Comparison of ENCODE assay signal across 9 mouse cellular contexts in the genomic region with DNA sequence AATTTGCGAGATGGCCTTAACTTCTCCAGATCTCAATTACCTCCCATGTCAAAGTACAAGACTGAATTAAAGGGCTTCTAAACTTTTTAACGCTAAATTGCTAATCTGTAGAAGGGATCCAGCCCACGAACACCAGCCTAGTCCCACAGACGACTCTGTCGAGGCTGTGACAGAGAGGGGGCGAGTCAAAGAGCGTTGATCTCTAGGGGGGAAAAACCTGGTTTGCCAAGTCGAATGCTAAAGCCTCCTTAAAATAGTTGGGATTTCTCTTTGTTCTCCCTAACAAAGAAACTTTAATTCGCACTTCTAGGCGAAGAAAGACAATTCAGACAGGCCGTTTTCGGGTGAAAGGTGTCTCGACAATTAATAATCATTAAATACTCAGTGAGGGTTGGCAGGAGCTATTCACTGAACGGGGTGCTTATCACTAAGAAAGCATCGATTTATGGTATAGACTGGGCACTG. TPM values are rescaled to one million over a fixed set of nuclear protein-coding genes. Genes with fewer than 3 reads are reported as not detected.
A peak's percentile ranks its signal among the peaks of the same experiment; 100 is the strongest.
DNase-seq lines count a peak whose midpoint lies in the region; ATAC-seq lines count a peak whose summit lies in the region.
"Had no signal": no experiment of that assay in that cellular context is flagged by ENCODE, and none has a peak within 500 bp of the region (broad histone marks: within the 10 kb centered on the region; RNA-seq: fewer than 3 reads in every experiment).

No protein-coding gene starts in this region.

- WGBS in kidney, embryonic 15.5 days = 10% methylated on average over 15 of the region's 15 CpGs
- WGBS in embryonic facial prominence, embryonic 14.5 days = 12% methylated on average over 15 of the region's 15 CpGs
- WGBS in limb, embryonic 11.5 days = 5% methylated on average over 15 of the region's 15 CpGs
- WGBS in neural tube, embryonic 13.5 days = 1% methylated on average over 15 of the region's 15 CpGs

- 0 out of 2 replicates have a peak overlapping the region, but pooled peaks have one; percentile 70 for H3K27ac ChIP-seq in kidney, embryonic 15.5 days
- H3K27ac ChIP-seq in embryonic facial prominence, embryonic 14.5 days (replicated peaks; ENCODE audit: low read depth, low read length) = no peak overlapping the region; the same call in 1 of the 2 replicates
- H3K27ac ChIP-seq in limb, embryonic 11.5 days (replicated peaks; ENCODE audit: low read depth, low read length) = peak overlapping the region; percentile 81; the same call in 1 of the 2 replicates
- no peak overlapping the region for H3K27ac ChIP-seq in neural tube, embryonic 13.5 days (replicated peaks)

- peak overlapping the region; percentile 52 for H3K4me3 ChIP-seq in kidney, embryonic 15.5 days (replicated peaks)
- H3K4me3 ChIP-seq in embryonic facial prominence, embryonic 14.5 days (ENCODE audit: low read depth, low read length) = peak overlapping the region; percentile 48
- peak overlapping the region; percentile 37 for H3K4me3 ChIP-seq in limb, embryonic 11.5 days (ENCODE audit: low read depth, low read length)
- peak overlapping the region; percentile 50 for H3K4me3 ChIP-seq in neural tube, embryonic 13.5 days

- ATAC-seq in kidney, embryonic 15.5 days (replicated peaks; ENCODE audit: low FRiP score) = no peak; the same call in 1 of the 2 replicates
- ATAC-seq in embryonic facial prominence, embryonic 14.5 days (ENCODE audit: low read depth) = no peak
- ATAC-seq in limb, embryonic 11.5 days (ENCODE audit: insufficient number of reproducible peaks, low FRiP score, low TSS enrichment, low read depth) = no peak
- 0 out of 2 replicates have a peak, but pooled peaks have one; percentile 16 for ATAC-seq in neural tube, embryonic 13.5 days (ENCODE audit: low read depth)
- no peak for ATAC-seq in frontal cortex, adult (ENCODE audit: low TSS enrichment)

- peak overlapping the region; percentile 96 for H3K4me2 ChIP-seq in kidney, embryonic 15.5 days
- peak overlapping the region; percentile 89 for H3K4me2 ChIP-seq in embryonic facial prominence, embryonic 14.5 days (ENCODE audit: low read depth, low read length)
- peak overlapping the region; percentile 85 for H3K4me2 ChIP-seq in limb, embryonic 11.5 days (ENCODE audit: low read depth, severe bottlenecking)
- peak overlapping the region; percentile 93 for H3K4me2 ChIP-seq in neural tube, embryonic 13.5 days

- DNase-seq in kidney, adult 9 months = no peak
- DNase-seq in embryonic facial prominence, embryonic 14.5 days (ENCODE audit: low spot score) = no peak
- DNase-seq in limb, embryonic 11.5 days (ENCODE audit: low spot score) = peak; percentile 45
- no peak for DNase-seq in cerebellum, adult 9-11 months
- no peak for DNase-seq in kidney, adult 11 months

- no peaks in the 10 kb centered on the region for H3K36me3 ChIP-seq in kidney, embryonic 15.5 days
- no peaks in the 10 kb centered on the region for H3K36me3 ChIP-seq in embryonic facial prominence, embryonic 14.5 days (ENCODE audit: control insufficient read depth, insufficient read depth, low read length)
- H3K36me3 ChIP-seq in limb, embryonic 11.5 days (ENCODE audit: control insufficient read depth, insufficient read depth, low read length) = no peaks in the 10 kb centered on the region
- H3K36me3 ChIP-seq in neural tube, embryonic 13.5 days = no peaks in the 10 kb centered on the region

- H3K4me1 ChIP-seq in kidney, embryonic 15.5 days = peaks cover 18% of the 10 kb centered on the region
- H3K4me1 ChIP-seq in embryonic facial prominence, embryonic 14.5 days (ENCODE audit: control insufficient read depth, insufficient read depth, low read length) = peaks cover 11% of the 10 kb centered on the region
- H3K4me1 ChIP-seq in limb, embryonic 11.5 days (ENCODE audit: control insufficient read depth, insufficient read depth, low read length) = no peaks in the 10 kb centered on the region; the same call in 1 of the 2 replicates
- peaks cover 26% of the 10 kb centered on the region for H3K4me1 ChIP-seq in neural tube, embryonic 13.5 days (replicated peaks)

- H3K9me3 ChIP-seq in kidney, embryonic 15.5 days (replicated peaks) = no peaks in the 10 kb centered on the region
- H3K9me3 ChIP-seq in embryonic facial prominence, embryonic 14.5 days (ENCODE audit: control insufficient read depth, low read length) = no peaks in the 10 kb centered on the region
- H3K9me3 ChIP-seq in limb, embryonic 11.5 days (ENCODE audit: control insufficient read depth, low read length) = no peaks in the 10 kb centered on the region
- H3K9me3 ChIP-seq in neural tube, embryonic 13.5 days = no peaks in the 10 kb centered on the region

- H3K27me3 ChIP-seq in kidney, embryonic 15.5 days = 0 out of 2 replicates have a peak, but pooled peaks cover 2% of the 10 kb centered on the region
- no peaks in the 10 kb centered on the region for H3K27me3 ChIP-seq in embryonic facial prominence, embryonic 14.5 days (replicated peaks; ENCODE audit: control insufficient read depth, insufficient read depth, low read length)
- H3K27me3 ChIP-seq in limb, embryonic 11.5 days (ENCODE audit: control insufficient read depth, insufficient read depth, low read length) = no peaks in the 10 kb centered on the region
- H3K27me3 ChIP-seq in neural tube, embryonic 13.5 days = peaks cover 12% of the 10 kb centered on the region; the same call in 1 of the 2 replicates
- H3K27me3 ChIP-seq: CH12.LX had no signal

- peak overlapping the region; percentile 59 for H3K9ac ChIP-seq in kidney, embryonic 15.5 days
- peak overlapping the region; percentile 71 for H3K9ac ChIP-seq in embryonic facial prominence, embryonic 14.5 days (ENCODE audit: low read depth, low read length)
- H3K9ac ChIP-seq in limb, embryonic 11.5 days (ENCODE audit: low read length) = peak overlapping the region; percentile 80
- H3K9ac ChIP-seq in neural tube, embryonic 13.5 days = peak overlapping the region; percentile 77

RNA-seq across cellular contexts. Expression of a gene that starts 27.0 kb away (rescaled TPM):
- 32.7 and 35.4 TPM in 2 replicates for polyA plus RNA-seq in kidney, embryonic 15.5 days (2015; fragmentation: Nextera tagmentation; extraction: Ambion mirVana)
- 42.6 and 43.8 TPM in 2 replicates for polyA plus RNA-seq in embryonic facial prominence, embryonic 14.5 days (2014; fragmentation: Nextera tagmentation; extraction: Ambion mirVana)
- polyA plus RNA-seq in limb, embryonic 11.5 days (2014; fragmentation: Nextera tagmentation; extraction: Ambion mirVana) = 55.1 and 55.2 TPM in 2 replicates
- polyA plus RNA-seq in neural tube, embryonic 13.5 days (2015; fragmentation: Nextera tagmentation; extraction: Ambion mirVana) = 23.7 and 28.6 TPM in 2 replicates

Comparison
In these comparisons a context has a peak if more than half of its experiments do, and no peak if none do; other contexts are left out.
1. H3K27ac ChIP-seq: peak in kidney, embryonic 15.5 days (single experiment) and limb, embryonic 11.5 days (single experiment); none in embryonic facial prominence, embryonic 14.5 days (single experiment) and neural tube, embryonic 13.5 days (single experiment).
2. Peak in every context shown above with its lines, with median percentiles within 50 percentile points of each other: H3K4me2 ChIP-seq, H3K4me3 ChIP-seq and H3K9ac ChIP-seq.